ENCODE assay signal across 9 mouse cellular contexts in genomic region chr11:96741995-96742394, GRCm38 (mm10). TPM values are rescaled to one million over a fixed set of nuclear protein-coding genes. Genes with fewer than 3 reads are reported as not detected.
DNase-seq lines count a peak whose midpoint lies in the region; ATAC-seq and TF ChIP-seq lines count a peak whose summit lies in the region.
"Had no signal": no experiment of that assay in that cellular context is flagged by ENCODE, and none has a peak within 500 bp of the region (broad histone marks: within the 10 kb centered on the region; RNA-seq: fewer than 3 reads in every experiment).

No protein-coding gene starts in this region.

- no peak overlapping the region for H3K9ac ChIP-seq in forebrain, postnatal 0 days
- H3K9ac ChIP-seq in midbrain, embryonic 12.5 days (replicated peaks), result 0 out of 2 replicates have a peak overlapping the region, but pooled peaks have one; percentile 24

- no peak overlapping the region for H3K27ac ChIP-seq in forebrain, postnatal 0 days (ENCODE audit: low read depth, low read length)
- H3K27ac ChIP-seq in midbrain, embryonic 12.5 days (replicated peaks), result peak overlapping the region; percentile 76

- no peaks in the 10 kb centered on the region for H3K36me3 ChIP-seq in forebrain, postnatal 0 days (ENCODE audit: insufficient read depth)
- H3K36me3 ChIP-seq in midbrain, embryonic 12.5 days, result no peaks in the 10 kb centered on the region

- peak; percentile 80 for ATAC-seq in forebrain, postnatal 0 days
- ATAC-seq in midbrain, embryonic 12.5 days (ENCODE audit: low FRiP score, low read depth), result peak; percentile 63; the same call in 1 of the 2 replicates
- ATAC-seq: Patski had no signal

- peak overlapping the region; percentile 7; the same call in 1 of the 2 replicates for H3K4me3 ChIP-seq in forebrain, postnatal 0 days (ENCODE audit: low read depth, low read length)
- peak overlapping the region; percentile 2; the same call in 1 of the 2 replicates for H3K4me3 ChIP-seq in midbrain, embryonic 12.5 days

- TF ChIP-seq CTCF in forebrain, postnatal 0 days (IDR thresholded peaks at IDR 0.05; ENCODE audit: low read depth), result no peak

- H3K9me3 ChIP-seq in forebrain, postnatal 0 days (ENCODE audit: low read length), result no peaks in the 10 kb centered on the region
- no peaks in the 10 kb centered on the region for H3K9me3 ChIP-seq in midbrain, embryonic 12.5 days

- no peaks in the 10 kb centered on the region; the same call in 1 of the 2 replicates for H3K4me1 ChIP-seq in forebrain, postnatal 0 days (ENCODE audit: insufficient read depth)
- H3K4me1 ChIP-seq in midbrain, embryonic 12.5 days, result peaks cover 56% of the 10 kb centered on the region

- peak; percentile 48 for DNase-seq in right cerebral cortex, adult 18-20 months
- DNase-seq in right cerebral cortex, postnatal 4 days, result no peak
- peak; percentile 63 for DNase-seq in forebrain, postnatal 0 days
- no peak for DNase-seq in urinary bladder, postnatal 10 days (ENCODE audit: low spot score)
- DNase-seq in thymus, adult 18-20 months, result no peak
- no peak for DNase-seq in urinary bladder, postnatal 4 days (ENCODE audit: low spot score in 2 of 2)
- DNase-seq: cerebellum, adult 11 months had no signal

- H3K4me2 ChIP-seq in forebrain, postnatal 0 days (ENCODE audit: low read depth), result peak overlapping the region; percentile 25
- H3K4me2 ChIP-seq in midbrain, embryonic 12.5 days (replicated peaks), result peak overlapping the region; percentile 46

- under 1% methylated on average over 12 of the region's 12 CpGs for WGBS in forebrain, postnatal 0 days
- WGBS in midbrain, embryonic 12.5 days, result 10% methylated on average over 12 of the region's 12 CpGs

- H3K27me3 ChIP-seq in forebrain, postnatal 0 days (ENCODE audit: insufficient read depth, low read length), result peaks cover 30% of the 10 kb centered on the region
- peaks cover 4% of the 10 kb centered on the region for H3K27me3 ChIP-seq in midbrain, embryonic 12.5 days
- H3K27me3 ChIP-seq: Patski had no signal

RNA-seq across cellular contexts. Expression of gene Snx11, which starts 35.4 kb away (rescaled TPM):
- total RNA-seq in forebrain, postnatal 0 days (2014; rRNA removed), result 59.2 and 68.8 TPM in 2 replicates
- 32.7 and 37.1 TPM in 2 replicates for polyA plus RNA-seq in forebrain, postnatal 0 days (2015; fragmentation: Nextera tagmentation; extraction: Ambion mirVana)
- 40.1 and 42.6 TPM in 2 replicates for polyA plus RNA-seq in midbrain, embryonic 12.5 days (2016; fragmentation: Nextera tagmentation; extraction: Ambion mirVana)

RNA-seq across cellular contexts. Expression of gene Cbx1, which starts 46.9 kb away (rescaled TPM):
- 57.0 and 62.4 TPM in 2 replicates for total RNA-seq in forebrain, postnatal 0 days (2014; rRNA removed)
- polyA plus RNA-seq in forebrain, postnatal 0 days (2015; fragmentation: Nextera tagmentation; extraction: Ambion mirVana), result 53.7 and 55.6 TPM in 2 replicates
- 156 and 166 TPM in 2 replicates for polyA plus RNA-seq in midbrain, embryonic 12.5 days (2016; fragmentation: Nextera tagmentation; extraction: Ambion mirVana)

Comparison
In these comparisons a context has a peak if more than half of its experiments do, and no peak if none do; other contexts are left out.
1. DNase-seq: peak in right cerebral cortex, adult 18-20 months (single experiment) and forebrain, postnatal 0 days (single experiment); none in right cerebral cortex, postnatal 4 days (single experiment), urinary bladder, postnatal 10 days (single experiment), thymus, adult 18-20 months (0 of 2) and urinary bladder, postnatal 4 days (0 of 2).